Mouse (Mus musculus) embryo, embryonic 11 days (tissue): ENCODE measurements around the gene Ndufb7.

Source experiments
- DNase-seq: peaks from one replicate; pipeline ENCODE4 v3.0.0-alpha.2; 2015

Ndufb7 gene

GRCm38 (mm10) chr8:83609086-83609485 lies 42.6 kb downstream of the Ndufb7 start:
- DNase-seq, result no peak

GRCm38 (mm10) chr8:83609547-83610180 lies 43.2 kb downstream of the Ndufb7 start:
- DNase-seq, result no peak

GRCm38 (mm10) chr8:83611921-83612320 lies 45.5 kb downstream of the Ndufb7 start:
- no peak for DNase-seq

GRCm38 (mm10) chr8:83613695-83614094 lies 47.2 kb downstream of the Ndufb7 start:
- no peak for DNase-seq

- no peak for DNase-seq
Observed at GRCm38 (mm10) chr8:83616625-83617024, 50.2 kb downstream of the Ndufb7 start.

GRCm38 (mm10) chr8:83617111-83617510 lies 50.6 kb downstream of the Ndufb7 start:
- no peak for DNase-seq

GRCm38 (mm10) chr8:83618566-83618965 lies 52.1 kb downstream of the Ndufb7 start:
- no peak for DNase-seq

GRCm38 (mm10) chr8:83619568-83620285 lies 53.3 kb downstream of the Ndufb7 start:
- no peak for DNase-seq
